Mouse (Mus musculus) lung, postnatal 0 days (tissue): ENCODE measurements at regions not wholly inside any gene's neighbourhood (a gene's known extent, or its start where the extent isn't known, plus 50 kb on each side); places are given as distances from the start of the nearest gene placed in this dataset.

Source experiments
- CTCF ChIP-seq: IDR thresholded peaks from 2 replicates; pipeline ENCODE4 v1.5.1; 2016; ENCODE audit warnings: antibody characterized with exemption, mild to moderate bottlenecking
- EP300 ChIP-seq: IDR thresholded peaks from 2 replicates; pipeline ENCODE4 v1.6.1; 2016; ENCODE audit warnings: antibody characterized with exemption, mild to moderate bottlenecking, control low read depth

DNA sequence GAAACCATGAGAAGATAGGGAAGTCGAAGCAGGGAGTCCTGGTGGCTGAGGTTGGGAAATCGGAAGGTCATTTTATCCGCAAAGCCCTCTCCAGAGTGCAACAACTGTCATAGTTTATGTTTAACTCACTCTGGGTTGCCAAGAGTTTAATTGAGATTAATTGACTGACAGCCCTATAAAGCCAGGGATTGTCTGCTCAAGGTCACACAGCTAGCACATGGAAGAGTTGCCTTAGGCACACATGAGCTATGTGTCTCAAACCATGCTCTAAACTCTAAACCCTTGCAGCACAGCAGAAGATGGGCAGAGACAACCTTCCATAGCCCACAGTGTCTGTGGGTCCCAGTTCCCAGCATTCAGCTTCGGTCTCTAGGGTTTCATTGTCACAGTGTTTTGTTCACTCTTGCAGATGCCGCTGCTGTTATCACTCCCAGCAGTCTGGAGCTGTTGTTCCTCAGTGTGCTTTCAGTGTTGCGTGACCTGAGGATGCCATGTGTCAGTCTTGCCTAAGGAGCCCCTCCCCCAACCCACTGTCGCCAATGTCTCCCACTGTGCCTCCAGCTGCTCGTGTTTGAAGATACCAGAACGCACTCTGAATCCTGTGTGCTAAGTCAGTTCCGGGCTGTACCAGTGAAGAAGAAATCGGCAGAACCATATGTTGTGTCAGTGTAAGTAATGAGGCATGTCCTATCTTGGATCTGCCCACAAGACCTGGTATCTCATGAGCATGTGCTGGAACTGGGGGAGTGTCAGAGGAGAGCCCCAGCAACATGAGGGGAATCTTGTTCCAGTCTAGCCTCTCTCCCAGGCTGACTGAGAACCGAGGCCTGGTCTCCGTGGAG, 179.5 kb upstream of the Klf4 start:
- TF ChIP-seq CTCF (no peak), EP300 (peak; percentile 31; the same call in 1 of the 2 replicates)
